Mouse (Mus musculus) embryonic facial prominence, embryonic 12.5 days (tissue): ENCODE results near the gene Arhgap23. TPM values are rescaled to one million over a fixed set of nuclear protein-coding genes. Genes with fewer than 3 reads are reported as not detected.

Experiments
- ATAC-seq: fragments of 200-750 bp; cut with Nextera tagmentation; 2 replicates; pipeline ENCODE4 v1.8.0; 2017; ENCODE audit not compliant: insufficient number of reproducible peaks, insufficient read depth, low FRiP score, low TSS enrichment
- H3K27ac ChIP-seq: fragments of 300-500 bp; sonication (generic); 2 replicates; pipeline ENCODE4 v1.5.1; 2016; ENCODE audit warnings: mild to moderate bottlenecking
- H3K27me3 ChIP-seq: fragments of 300-500 bp; sonication (generic); 2 replicates; pipeline ENCODE4 v1.6.1; 2016; ENCODE audit warnings: mild to moderate bottlenecking, moderate library complexity
- H3K36me3 ChIP-seq: fragments of 300-500 bp; sonication (generic); 2 replicates; pipeline ENCODE4 v1.6.1; 2016; ENCODE audit warnings: mild to moderate bottlenecking
- H3K4me1 ChIP-seq: fragments of 300-500 bp; sonication (generic); 2 replicates; pipeline ENCODE4 v1.6.1; 2016
- H3K4me2 ChIP-seq: fragments of 300-500 bp; sonication (generic); replicated peaks from 2 replicates; pipeline ENCODE4 v1.6.1; 2016; ENCODE audit warnings: mild to moderate bottlenecking, moderate library complexity
- H3K4me3 ChIP-seq: fragments of 300-500 bp; sonication (generic); 2 replicates; pipeline ENCODE4 v1.5.1; 2016; ENCODE audit warnings: mild to moderate bottlenecking
- H3K9ac ChIP-seq: fragments of 300-500 bp; sonication (generic); 2 replicates; pipeline ENCODE4 v1.6.1; 2016; ENCODE audit warnings: mild to moderate bottlenecking, moderate library complexity
- H3K9me3 ChIP-seq: fragments of 300-500 bp; sonication (generic); 2 replicates; pipeline ENCODE4 v1.6.1; 2016; ENCODE audit warnings: mild to moderate bottlenecking, moderate library complexity
- WGBS: fragments of 180-500 bp; shearing (Covaris S2); methylation state at CpG from one replicate; pipeline ENCODE4 v1.1.7; 2016; 5-methylcytosine and 5-hydroxymethylcytosine counted together
- polyA plus RNA-seq: library from polyadenylated mRNA; unstranded; fragments of >200 nt; fragmentation: Nextera tagmentation; extraction: Ambion mirVana; gene quantifications from 2 replicates; pipeline ENCODE4 v1.2.1, GENCODE M21; 2016

The Arhgap23 gene
- polyA plus RNA-seq, 1 experiment from 2014 or later: 10.1 TPM

GRCm38 (mm10) chr11:97407456-97407855 is 7.9 kb upstream of the Arhgap23 start:
- H3K27ac ChIP-seq: no peak overlapping the region
- WGBS: 80% methylated on average over 3 of the region's 3 CpGs
- no peaks in the 10 kb centered on the region for H3K36me3 ChIP-seq
- no peak overlapping the region for H3K4me2 ChIP-seq
- H3K4me3 ChIP-seq: no peak overlapping the region
- 0 out of 2 replicates have a peak, but pooled peaks cover 10% of the 10 kb centered on the region for H3K27me3 ChIP-seq
- no peak overlapping the region for H3K9ac ChIP-seq
- peaks cover 28% of the 10 kb centered on the region for H3K4me1 ChIP-seq
- H3K9me3 ChIP-seq: no peaks in the 10 kb centered on the region
- ATAC-seq: no peak

- Histone ChIP-seq H3K9ac (no peak overlapping the region), H3K4me3 (no peak overlapping the region), H3K36me3 (no peaks in the 10 kb centered on the region), H3K27me3 (0 out of 2 replicates have a peak, but pooled peaks cover 9% of the 10 kb centered on the region), H3K9me3 (no peaks in the 10 kb centered on the region), H3K4me2 (no peak overlapping the region), H3K4me1 (peaks cover 28% of the 10 kb centered on the region), H3K27ac (no peak overlapping the region)
- no peak for ATAC-seq
- WGBS: 3% methylated on average over 6 of the region's 6 CpGs
Observed at GRCm38 (mm10) chr11:97408171-97408570, 7.2 kb upstream of the Arhgap23 start.

GRCm38 (mm10) chr11:97410958-97411357 is 4.4 kb upstream of the Arhgap23 start:
- WGBS: 83% methylated on average over 4 of the region's 4 CpGs
- Histone ChIP-seq H3K4me3 (no peak overlapping the region), H3K4me2 (no peak overlapping the region), H3K36me3 (no peaks in the 10 kb centered on the region), H3K27me3 (0 out of 2 replicates have a peak, but pooled peaks cover 4% of the 10 kb centered on the region), H3K9me3 (no peaks in the 10 kb centered on the region), H3K27ac (no peak overlapping the region), H3K9ac (no peak overlapping the region), H3K4me1 (peaks cover 14% of the 10 kb centered on the region)
- no peak for ATAC-seq

GRCm38 (mm10) chr11:97412117-97412516 is 3.2 kb upstream of the Arhgap23 start:
- Histone ChIP-seq H3K27me3 (no peaks in the 10 kb centered on the region), H3K4me3 (no peak overlapping the region), H3K9ac (no peak overlapping the region), H3K27ac (peak overlapping the region; percentile 24; the same call in 1 of the 2 replicates), H3K36me3 (no peaks in the 10 kb centered on the region), H3K4me2 (no peak overlapping the region), H3K9me3 (no peaks in the 10 kb centered on the region), H3K4me1 (peaks cover 13% of the 10 kb centered on the region)
- 20% methylated on average over 3 of the region's 3 CpGs for WGBS
- no peak for ATAC-seq

- H3K27me3 ChIP-seq: no peaks in the 10 kb centered on the region
- no peak for ATAC-seq
- H3K9me3 ChIP-seq: no peaks in the 10 kb centered on the region
- peaks cover 13% of the 10 kb centered on the region; the same call in 1 of the 2 replicates for H3K4me1 ChIP-seq
- no peak overlapping the region for H3K4me2 ChIP-seq
- peak overlapping the region; percentile 24; the same call in 1 of the 2 replicates for H3K27ac ChIP-seq
- WGBS: 38% methylated on average over 10 of the region's 10 CpGs
- H3K9ac ChIP-seq: no peak overlapping the region
- H3K36me3 ChIP-seq: no peaks in the 10 kb centered on the region
- H3K4me3 ChIP-seq: no peak overlapping the region
Observed at GRCm38 (mm10) chr11:97412808-97413347, 2.5 kb upstream of the Arhgap23 start.

- no peaks in the 10 kb centered on the region for H3K9me3 ChIP-seq
- peak overlapping the region; percentile 81 for H3K4me2 ChIP-seq
- H3K36me3 ChIP-seq: no peaks in the 10 kb centered on the region
- no peaks in the 10 kb centered on the region for H3K27me3 ChIP-seq
- peak overlapping the region; percentile 83 for H3K9ac ChIP-seq
- peak; percentile 39 for ATAC-seq
- peak overlapping the region; percentile 79 for H3K27ac ChIP-seq
- H3K4me1 ChIP-seq: peaks cover 28% of the 10 kb centered on the region
- 2% methylated on average over 49 of the region's 49 CpGs for WGBS
- peak overlapping the region; percentile 86 for H3K4me3 ChIP-seq
Observed at GRCm38 (mm10) chr11:97415712-97416636, 641 bp downstream of the Arhgap23 start.

- H3K4me3 ChIP-seq: 0 out of 2 replicates have a peak overlapping the region, but pooled peaks have one; percentile 86
- no peaks in the 10 kb centered on the region for H3K27me3 ChIP-seq
- H3K4me2 ChIP-seq: peak overlapping the region; percentile 81
- peaks cover 28% of the 10 kb centered on the region for H3K4me1 ChIP-seq
- H3K9me3 ChIP-seq: no peaks in the 10 kb centered on the region
- WGBS: 10% methylated on average over 5 of the region's 5 CpGs
- no peaks in the 10 kb centered on the region for H3K36me3 ChIP-seq
- H3K27ac ChIP-seq: no peak overlapping the region
- H3K9ac ChIP-seq: no peak overlapping the region
- ATAC-seq: no peak
Observed at GRCm38 (mm10) chr11:97416637-97417035, 1.3 kb downstream of the Arhgap23 start.

- 48% methylated on average over 14 of the region's 14 CpGs for WGBS
- no peaks in the 10 kb centered on the region for H3K9me3 ChIP-seq
- H3K27me3 ChIP-seq: no peaks in the 10 kb centered on the region
- peaks cover 37% of the 10 kb centered on the region for H3K4me1 ChIP-seq
- no peak for ATAC-seq
- H3K9ac ChIP-seq: 0 out of 2 replicates have a peak overlapping the region, but pooled peaks have one; percentile 24
- no peak overlapping the region for H3K4me2 ChIP-seq
- H3K4me3 ChIP-seq: no peak overlapping the region
- H3K36me3 ChIP-seq: no peaks in the 10 kb centered on the region
- no peak overlapping the region for H3K27ac ChIP-seq
Observed at GRCm38 (mm10) chr11:97418834-97419539, 3.7 kb downstream of the Arhgap23 start.

GRCm38 (mm10) chr11:97419540-97419900 is 4.2 kb downstream of the Arhgap23 start:
- H3K4me1 ChIP-seq: peaks cover 37% of the 10 kb centered on the region
- WGBS: 69% methylated on average over 5 of the region's 5 CpGs
- H3K9me3 ChIP-seq: no peaks in the 10 kb centered on the region
- no peak for ATAC-seq
- no peak overlapping the region for H3K27ac ChIP-seq
- H3K36me3 ChIP-seq: no peaks in the 10 kb centered on the region
- no peak overlapping the region for H3K4me2 ChIP-seq
- no peak overlapping the region for H3K9ac ChIP-seq
- H3K27me3 ChIP-seq: no peaks in the 10 kb centered on the region
- H3K4me3 ChIP-seq: no peak overlapping the region

GRCm38 (mm10) chr11:97422507-97422906 is 7.2 kb downstream of the Arhgap23 start:
- peaks cover 34% of the 10 kb centered on the region for H3K4me1 ChIP-seq
- no peak overlapping the region for H3K4me3 ChIP-seq
- H3K36me3 ChIP-seq: no peaks in the 10 kb centered on the region
- no peak overlapping the region for H3K9ac ChIP-seq
- no peak overlapping the region for H3K27ac ChIP-seq
- H3K4me2 ChIP-seq: no peak overlapping the region
- no peak for ATAC-seq
- no peaks in the 10 kb centered on the region for H3K9me3 ChIP-seq
- WGBS: 29% methylated on average over 4 of the region's 4 CpGs
- H3K27me3 ChIP-seq: no peaks in the 10 kb centered on the region

GRCm38 (mm10) chr11:97424092-97424692 is 8.9 kb downstream of the Arhgap23 start:
- H3K27ac ChIP-seq: no peak overlapping the region
- 57% methylated on average over 5 of the region's 5 CpGs for WGBS
- no peak overlapping the region for H3K9ac ChIP-seq
- H3K4me1 ChIP-seq: peaks cover 39% of the 10 kb centered on the region
- H3K4me3 ChIP-seq: no peak overlapping the region
- ATAC-seq: no peak
- H3K27me3 ChIP-seq: no peaks in the 10 kb centered on the region
- no peak overlapping the region for H3K4me2 ChIP-seq
- H3K9me3 ChIP-seq: no peaks in the 10 kb centered on the region
- no peaks in the 10 kb centered on the region for H3K36me3 ChIP-seq
